Mouse (Mus musculus) lung, adult 18-20 months (tissue): ENCODE results near the gene Cryba2.
A peak's percentile ranks its signal among the peaks of the same experiment; 100 is the strongest.

Source experiments
- DNase-seq, 2 experiments: peaks; one replicate each; pipeline ENCODE4 v3.0.0; 2022; ENCODE audit warnings: mixed read lengths in 2 of 2

Gene Cryba2

GRCm38 (mm10) chr1:74884196-74885141 lies 8.5 kb downstream of the Cryba2 start:
- DNase-seq = no peak

GRCm38 (mm10) chr1:74883441-74883840 lies 9.5 kb downstream of the Cryba2 start:
- DNase-seq = no peak

GRCm38 (mm10) chr1:74882828-74883227 lies 10.1 kb downstream of the Cryba2 start:
- no peak for DNase-seq

- DNase-seq = no peak
Measured at GRCm38 (mm10) chr1:74882055-74882734, 10.7 kb downstream of the Cryba2 start.

- DNase-seq = peak; percentile 54 to 61
Measured at GRCm38 (mm10) chr1:74880785-74881360, 12.1 kb downstream of the Cryba2 start.

GRCm38 (mm10) chr1:74877199-74877598 lies 15.7 kb downstream of the Cryba2 start:
- DNase-seq = no peak

GRCm38 (mm10) chr1:74872218-74872617 lies 20.7 kb downstream of the Cryba2 start:
- DNase-seq = no peak

- no peak for DNase-seq
Measured at GRCm38 (mm10) chr1:74861783-74862182, 31.2 kb downstream of the Cryba2 start.

GRCm38 (mm10) chr1:74859223-74859984 lies 33.5 kb downstream of the Cryba2 start:
- no peak for DNase-seq

GRCm38 (mm10) chr1:74858805-74859204 lies 34.1 kb downstream of the Cryba2 start:
- no peak for DNase-seq

- DNase-seq = peak; percentile 27 to 42
Measured at GRCm38 (mm10) chr1:74858171-74858719, 34.7 kb downstream of the Cryba2 start.

- no peak for DNase-seq
Measured at GRCm38 (mm10) chr1:74857677-74858076, 35.3 kb downstream of the Cryba2 start.

GRCm38 (mm10) chr1:74857201-74857600 lies 35.7 kb downstream of the Cryba2 start:
- DNase-seq = no peak

- no peak for DNase-seq
Measured at GRCm38 (mm10) chr1:74856791-74857190, 36.2 kb downstream of the Cryba2 start.

GRCm38 (mm10) chr1:74856439-74856720 lies 36.6 kb downstream of the Cryba2 start:
- DNase-seq = no peak

GRCm38 (mm10) chr1:74855651-74856438 lies 37.1 kb downstream of the Cryba2 start:
- DNase-seq = no peak

- DNase-seq = no peak
Measured at GRCm38 (mm10) chr1:74855156-74855555, 37.8 kb downstream of the Cryba2 start.

GRCm38 (mm10) chr1:74854306-74855056 lies 38.5 kb downstream of the Cryba2 start, which contains the start of gene Cdk5r2:
TSS of gene Cdk5r2 (plus strand) at chr1:74854934.
- DNase-seq = peak; percentile 81 to 83

GRCm38 (mm10) chr1:74851001-74851775 lies 41.8 kb downstream of the Cryba2 start:
- DNase-seq = no peak

- no peak for DNase-seq
Measured at GRCm38 (mm10) chr1:74850251-74850650, 42.7 kb downstream of the Cryba2 start.
